Mouse (Mus musculus) ES-E14 (cell line): ENCODE results near the gene Nudt15. TPM values are rescaled to one million over a fixed set of nuclear protein-coding genes. Genes with fewer than 3 reads are reported as not detected.
A peak's percentile ranks its signal among the peaks of the same experiment; 100 is the strongest.
"Not testable (repeated sequence)": the region's sequence is repeated elsewhere in the genome, so short reads cannot be mapped to it uniquely, and the experiment has no call there.

Experiments used
- DNase-seq: peaks from one replicate; pipeline ENCODE4 v3.0.0-alpha.2; 2013; ENCODE audit warnings: low read depth, low spot score
- H3K27ac ChIP-seq: 2 replicates; pipeline ENCODE4 v1.5.1; 2012; ENCODE audit warnings: low read depth, mild to moderate bottlenecking, low read length, moderate library complexity, mixed read lengths; ENCODE audit not compliant: poor library complexity, insufficient read depth, severe bottlenecking
- H3K36me3 ChIP-seq: 2 replicates; pipeline ENCODE4 v1.6.1; 2012; ENCODE audit warnings: mild to moderate bottlenecking, low read length, moderate library complexity, mixed read lengths; ENCODE audit not compliant: control insufficient read depth, poor library complexity, insufficient read depth, severe bottlenecking
- H3K4me1 ChIP-seq, 2 experiments: fragments of 150-350 bp in 1 of 2; sonication (generic) in 1 of 2; 2 replicates each; pipeline ENCODE4 v1.6.1; 2012; ENCODE audit warnings: low read length in 2 of 2, mild to moderate bottlenecking in 1 of 2, mixed read lengths in 1 of 2; ENCODE audit not compliant: control insufficient read depth in 2 of 2, insufficient read depth in 2 of 2, poor library complexity in 1 of 2
- H3K4me3 ChIP-seq, 2 experiments: fragments of 150-350 bp in 1 of 2; sonication (generic) in 1 of 2; 2 replicates each; pipeline ENCODE4 v1.5.1; 2012; ENCODE audit warnings: low read length in 2 of 2, low read depth in 1 of 2, mild to moderate bottlenecking in 1 of 2, mixed read lengths in 1 of 2; ENCODE audit not compliant: insufficient read depth in 1 of 2, poor library complexity in 1 of 2, severe bottlenecking in 1 of 2
- H3K9ac ChIP-seq: 2 replicates; pipeline ENCODE4 v1.6.1; 2012; ENCODE audit warnings: low read depth, mild to moderate bottlenecking, low read length, mixed read lengths; ENCODE audit not compliant: poor library complexity, insufficient read depth, severe bottlenecking
- H3K9me3 ChIP-seq: fragments of 150-350 bp; sonication (generic); 2 replicates; pipeline ENCODE4 v1.6.1; 2012; ENCODE audit warnings: low read depth, mild to moderate bottlenecking, low read length; ENCODE audit not compliant: control insufficient read depth, insufficient read depth
- CHD2 ChIP-seq: IDR thresholded peaks from 2 replicates; pipeline ENCODE4 v1.6.1; 2014; ENCODE audit warnings: mild to moderate bottlenecking, low read depth, low read length, inconsistent platforms
- HCFC1 ChIP-seq: IDR thresholded peaks from 2 replicates; pipeline ENCODE4 v1.6.1; 2012; ENCODE audit warnings: low read length, inconsistent platforms, borderline replicate concordance; ENCODE audit not compliant: insufficient read depth
- MAFK ChIP-seq: IDR thresholded peaks from 2 replicates; pipeline ENCODE4 v1.6.1; 2014; ENCODE audit warnings: mild to moderate bottlenecking, low read depth, low read length, inconsistent platforms; ENCODE audit not compliant: insufficient read depth
- ZC3H11A ChIP-seq: IDR thresholded peaks from 2 replicates; pipeline ENCODE4 v1.6.1; 2012; ENCODE audit warnings: low read depth, mild to moderate bottlenecking, inconsistent platforms, low read length, borderline replicate concordance
- ZNF384 ChIP-seq: IDR thresholded peaks from 2 replicates; pipeline ENCODE4 v1.6.1; 2012; ENCODE audit warnings: low read depth, low read length, inconsistent platforms
- in situ Hi-C, 2 experiments: fragments of 600-800 bp; cut with MboI; formaldehyde crosslinking; loops; one replicate each; pipeline ENCODE4 v1.15.1; 2025; ENCODE audit warnings: low sequenced_read_pairs in 2 of 2, inconsistent platforms in 1 of 2; ENCODE audit not compliant: unreplicated experiment in 2 of 2
- total RNA-seq: library from RNA; depleted of rRNA; stranded (reverse); fragments of 300-350 nt; gene quantifications from 2 replicates; pipeline ENCODE4 v1.2.3, GENCODE M21; 2012

The Nudt15 gene
- total RNA-seq, 1 experiment: 2.0 TPM

GRCm38 (mm10) chr14:73571143-73571542, 23.1 kb upstream of the Nudt15 start:
- TF ChIP-seq HCFC1 (no peak), ZNF384 (no peak), ZC3H11A (no peak), CHD2 (no peak), MAFK (no peak)
- H3K9ac ChIP-seq: no peak overlapping the region
- no peak overlapping the region for H3K27ac ChIP-seq
- H3K4me1 ChIP-seq: no peaks in the 10 kb centered on the region
- in situ Hi-C loops: no loop called here
- no peaks in the 10 kb centered on the region for H3K9me3 ChIP-seq
- H3K4me3 ChIP-seq: no peak overlapping the region
- 0 out of 2 replicates have a peak, but pooled peaks cover 1% of the 10 kb centered on the region for H3K36me3 ChIP-seq
- no peak for DNase-seq

DNA sequence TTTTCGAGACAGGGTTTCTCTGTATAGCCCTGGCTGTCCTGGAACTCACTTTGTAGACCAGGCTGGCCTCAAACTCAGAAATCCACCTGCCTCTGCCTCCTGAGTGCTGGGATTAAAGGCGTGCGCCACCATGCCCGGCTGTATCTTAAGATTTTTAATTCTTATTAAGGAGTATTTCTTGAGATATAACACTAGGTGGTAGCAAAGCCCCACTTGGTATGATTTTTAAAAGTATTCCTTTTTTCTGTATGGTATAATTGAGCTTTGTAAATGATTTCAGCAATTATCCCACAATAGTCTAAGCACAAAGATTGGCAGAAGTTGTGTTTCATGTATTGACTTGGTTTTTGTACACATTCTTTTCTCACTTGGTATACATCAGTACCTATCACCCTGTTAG, 21.8 kb upstream of the Nudt15 start:
- DNase-seq, H3K9ac ChIP-seq, H3K9me3 ChIP-seq, H3K27ac ChIP-seq, H3K4me3 ChIP-seq, in situ Hi-C loops, H3K36me3 ChIP-seq, H3K4me1 ChIP-seq: not testable (repeated sequence)

GRCm38 (mm10) chr14:73553122-73553696, 5.2 kb upstream of the Nudt15 start:
- Histone ChIP-seq H3K36me3 (peaks cover 4% of the 10 kb centered on the region; the same call in 1 of the 2 replicates), H3K9me3 (no peaks in the 10 kb centered on the region), H3K4me1 (0 out of 4 replicates have a peak, but pooled peaks cover 0 to 7% of the 10 kb centered on the region in 2 experiments), H3K27ac (no peak overlapping the region; the same call in 1 of the 2 replicates), H3K4me3 (peak overlapping the region; percentile 83 to 98), H3K9ac (peak overlapping the region; percentile 94)
- TF ChIP-seq ZC3H11A: no peak
- TF ChIP-seq HCFC1: no peak
- no peak for TF ChIP-seq MAFK
- no peak for TF ChIP-seq CHD2
- no peak for TF ChIP-seq ZNF384
- no peak for DNase-seq
- in situ Hi-C loops: no loop called here

- Histone ChIP-seq H3K4me1 (0 out of 4 replicates have a peak, but pooled peaks cover 0 to 7% of the 10 kb centered on the region in 2 experiments), H3K4me3 (peak overlapping the region; percentile 83 to 98), H3K27ac (peak overlapping the region; percentile 21; the same call in 1 of the 2 replicates), H3K36me3 (peaks cover 4% of the 10 kb centered on the region; the same call in 1 of the 2 replicates), H3K9me3 (no peaks in the 10 kb centered on the region), H3K9ac (peak overlapping the region; percentile 94)
- DNase-seq: peak; percentile 86
- in situ Hi-C loops: no loop called here
- TF ChIP-seq CHD2 (no peak), MAFK (no peak), ZNF384 (no peak), ZC3H11A (no peak), HCFC1 (no peak)
Measured at GRCm38 (mm10) chr14:73552341-73553121, 4.5 kb upstream of the Nudt15 start.
